Mouse (Mus musculus): ENCODE data around the gene Tlk1. TPM values are rescaled to one million over a fixed set of nuclear protein-coding genes. Genes with fewer than 3 reads are reported as not detected.

Tlk1 gene
- total and polyA plus RNA-seq, 3 experiments: 13.1 to 37.6 (median 17.4) TPM

GRCm38 (mm10) chr2:70833261-70833660 is 7.7 kb upstream of the Tlk1 start:
- in situ Hi-C loops (cut with MboI; ENCODE audit: low pct_ligation_motif_present, low pct_unique_long_range_greater_than_20kb, low sequenced_read_pairs) (no loop called here), dilution Hi-C loops (cut with MboI; ENCODE audit: extremely low pct_ligation_motif_present, extremely low pct_unique_long_range_greater_than_20kb, low sequenced_read_pairs) (no loop called here)
- no peak for DNase-seq (ENCODE audit: extremely low read depth)
- Histone ChIP-seq H3K79me2 (replicated peaks; ENCODE audit: control insufficient read depth, extremely low read depth, insufficient read depth, poor library complexity, severe bottlenecking) (no peaks in the 10 kb centered on the region), H3K4me1 (ENCODE audit: control insufficient read depth in 1 of 2, insufficient read depth in 2 of 2) (0 out of 4 replicates have a peak, but pooled peaks cover 2 to 4% of the 10 kb centered on the region in 2 experiments), H3K36me3 (replicated peaks in 1 of 2; ENCODE audit: control insufficient read depth in 1 of 2, insufficient read depth in 1 of 2, low read length in 1 of 2) (no peaks in the 10 kb centered on the region), H3K27me3 (replicated peaks) (no peaks in the 10 kb centered on the region), H3K9ac (ENCODE audit: insufficient read depth, low read depth) (no peak overlapping the region), H3K4me3 (replicated peaks in 1 of 3; ENCODE audit: low read depth in 2 of 3, low read length in 2 of 3, poor library complexity in 1 of 3) (no peak overlapping the region), H3K27ac (ENCODE audit: insufficient read depth, low read depth) (no peak overlapping the region), H3K4me2 (ENCODE audit: insufficient read depth, low read depth, poor library complexity, severe bottlenecking) (no peak overlapping the region), H3K9me3 (replicated peaks; ENCODE audit: low read length) (no peaks in the 10 kb centered on the region)
- TF ChIP-seq NELFE (IDR thresholded peaks at IDR 0.05; ENCODE audit: low read depth, low read length): no peak
- no peak for TF ChIP-seq E2F4 (IDR thresholded peaks at IDR 0.05; ENCODE audit: insufficient replicate concordance, low read depth, low read length)
- no peak for TF ChIP-seq SMC3 (IDR thresholded peaks at IDR 0.05; ENCODE audit: low read depth, low read length)
- no peak for TF ChIP-seq IRF4 (IDR thresholded peaks at IDR 0.05; ENCODE audit: low read depth, low read length)
- no peak for TF ChIP-seq ETS1 (conservative IDR thresholded peaks at IDR 0.05; ENCODE audit: low read depth, low read length)
- no peak for TF ChIP-seq MAX (IDR thresholded peaks at IDR 0.05; ENCODE audit: low read length)
- TF ChIP-seq POLR2AphosphoS2 (IDR thresholded peaks at IDR 0.05; ENCODE audit: low read depth, low read length): no peak
- TF ChIP-seq GABPA (IDR thresholded peaks at IDR 0.05; ENCODE audit: insufficient replicate concordance, low read depth, low read length): no peak
- no peak for TF ChIP-seq SIN3A (IDR thresholded peaks at IDR 0.05; ENCODE audit: low read length)
- no peak for TF ChIP-seq UBTF (IDR thresholded peaks at IDR 0.05; ENCODE audit: low read depth, low read length)
- no peak for TF ChIP-seq MXI1 (IDR thresholded peaks at IDR 0.05; ENCODE audit: low read depth, low read length)
- no peak for TF ChIP-seq TCF12 (IDR thresholded peaks at IDR 0.05; ENCODE audit: low read depth, low read length)
- no peak for TF ChIP-seq CTCF (conservative IDR thresholded peaks at IDR 0.05 in 1 of 2, IDR thresholded peaks at IDR 0.05 in 1 of 2; ENCODE audit: low read depth in 2 of 2, low read length in 2 of 2)
- no peak for TF ChIP-seq MAZ (IDR thresholded peaks at IDR 0.05; ENCODE audit: low read depth, low read length)
- no peak for TF ChIP-seq ZNF384 (IDR thresholded peaks at IDR 0.05; ENCODE audit: low read depth, low read length)
- no peak for TF ChIP-seq NRF1 (IDR thresholded peaks at IDR 0.05; ENCODE audit: low read depth, low read length)
- TF ChIP-seq CHD2 (IDR thresholded peaks at IDR 0.05; ENCODE audit: low read length): no peak

GRCm38 (mm10) chr2:70831709-70832350 is 6.3 kb upstream of the Tlk1 start:
- Histone ChIP-seq H3K9ac (ENCODE audit: insufficient read depth, low read depth) (no peak overlapping the region), H3K9me3 (replicated peaks; ENCODE audit: low read length) (no peaks in the 10 kb centered on the region), H3K36me3 (replicated peaks in 1 of 2; ENCODE audit: control insufficient read depth in 1 of 2, insufficient read depth in 1 of 2, low read length in 1 of 2) (no peaks in the 10 kb centered on the region), H3K79me2 (replicated peaks; ENCODE audit: control insufficient read depth, extremely low read depth, insufficient read depth, poor library complexity, severe bottlenecking) (no peaks in the 10 kb centered on the region), H3K4me3 (replicated peaks in 1 of 3; ENCODE audit: low read depth in 2 of 3, low read length in 2 of 3, poor library complexity in 1 of 3) (no peak overlapping the region), H3K4me2 (ENCODE audit: insufficient read depth, low read depth, poor library complexity, severe bottlenecking) (no peak overlapping the region), H3K27ac (ENCODE audit: insufficient read depth, low read depth) (no peak overlapping the region), H3K4me1 (ENCODE audit: control insufficient read depth in 1 of 2, insufficient read depth in 2 of 2) (peaks cover 0 to 5% of the 10 kb centered on the region in 2 experiments; a peak in 2 of 4 replicates), H3K27me3 (replicated peaks) (no peaks in the 10 kb centered on the region)
- in situ Hi-C loops (cut with MboI; ENCODE audit: low pct_ligation_motif_present, low pct_unique_long_range_greater_than_20kb, low sequenced_read_pairs): no loop called here
- no peak for TF ChIP-seq ELF1 (IDR thresholded peaks at IDR 0.05; ENCODE audit: low read depth, low read length)
- TF ChIP-seq JUND (conservative IDR thresholded peaks at IDR 0.05; ENCODE audit: low read depth, low read length): no peak
- TF ChIP-seq E2F4 (IDR thresholded peaks at IDR 0.05; ENCODE audit: insufficient replicate concordance, low read depth, low read length): no peak
- no peak for TF ChIP-seq NRF1 (IDR thresholded peaks at IDR 0.05; ENCODE audit: low read depth, low read length)
- dilution Hi-C loops (cut with MboI; ENCODE audit: extremely low pct_ligation_motif_present, extremely low pct_unique_long_range_greater_than_20kb, low sequenced_read_pairs): no loop called here
- DNase-seq (ENCODE audit: extremely low read depth): no peak

All from CH12.LX (cell line).